Mouse (Mus musculus): ENCODE measurements at regions not wholly inside any gene's neighbourhood (a gene's known extent, or its start where the extent isn't known, plus 50 kb on each side); places are given as distances from the start of the nearest gene placed in this dataset.

GRCm38 (mm10) chr2:51015360-51016128, 133.4 kb downstream of the Rnd3 start:
- intact Hi-C loops (cut with DNase I; ENCODE audit: low total_unique reads) = no loop called here
- DNase-seq = no peak

- intact Hi-C loops (cut with DNase I; ENCODE audit: low total_unique reads) = no loop called here
These were observed 134.7 kb downstream of the Rnd3 start for GRCm38 (mm10) chr2:51014232-51014631.

GRCm38 (mm10) chr2:51013090-51013489, 135.8 kb downstream of the Rnd3 start:
- intact Hi-C loops (cut with DNase I; ENCODE audit: low total_unique reads) = no loop called here
- no peak for DNase-seq

More at GRCm38 (mm10) chr2:51014232-51014631, 134.7 kb downstream of the Rnd3 start:
- no peak for DNase-seq

GRCm38 (mm10) chr2:51008251-51008533, 140.7 kb downstream of the Rnd3 start:
- no peak for DNase-seq
- intact Hi-C loops (cut with DNase I; ENCODE audit: low total_unique reads) = no loop called here

GRCm38 (mm10) chr2:51007409-51008250, 141.3 kb downstream of the Rnd3 start:
- intact Hi-C loops (cut with DNase I; ENCODE audit: low total_unique reads) = no loop called here
- DNase-seq = no peak

- intact Hi-C loops (cut with DNase I; ENCODE audit: low total_unique reads) = no loop called here
- no peak for DNase-seq
These were observed 142.1 kb downstream of the Rnd3 start for GRCm38 (mm10) chr2:51006818-51007217.

GRCm38 (mm10) chr2:51001548-51001947, 147.4 kb downstream of the Rnd3 start:
- intact Hi-C loops (cut with DNase I; ENCODE audit: low total_unique reads) = no loop called here
- no peak for DNase-seq

GRCm38 (mm10) chr2:50983883-50984410, 165.0 kb downstream of the Rnd3 start:
- DNase-seq = no peak
- intact Hi-C loops (cut with DNase I; ENCODE audit: low total_unique reads) = no loop called here

- no peak for DNase-seq
- intact Hi-C loops (cut with DNase I; ENCODE audit: low total_unique reads) = no loop called here
These were observed 166.3 kb downstream of the Rnd3 start for GRCm38 (mm10) chr2:50982571-50982970.

- intact Hi-C loops (cut with DNase I; ENCODE audit: low total_unique reads) = no loop called here
- no peak for DNase-seq
These were observed 170.6 kb downstream of the Rnd3 start for GRCm38 (mm10) chr2:50978356-50978755.

- DNase-seq = no peak
- intact Hi-C loops (cut with DNase I; ENCODE audit: low total_unique reads) = no loop called here
These were observed 177.6 kb downstream of the Rnd3 start for GRCm38 (mm10) chr2:50971131-50971825.

- DNase-seq = no peak
- intact Hi-C loops (cut with DNase I; ENCODE audit: low total_unique reads) = no loop called here
These were observed 180.5 kb downstream of the Rnd3 start for GRCm38 (mm10) chr2:50968382-50968781.

GRCm38 (mm10) chr2:50967826-50968225, 181.1 kb downstream of the Rnd3 start:
- no peak for DNase-seq
- intact Hi-C loops (cut with DNase I; ENCODE audit: low total_unique reads) = no loop called here

- intact Hi-C loops (cut with DNase I; ENCODE audit: low total_unique reads) = no loop called here
- no peak for DNase-seq
These were observed 181.8 kb downstream of the Rnd3 start for GRCm38 (mm10) chr2:50967133-50967532.

- intact Hi-C loops (cut with DNase I; ENCODE audit: low total_unique reads) = no loop called here
- DNase-seq = no peak
These were observed 183.4 kb downstream of the Rnd3 start for GRCm38 (mm10) chr2:50965485-50966017.

- intact Hi-C loops (cut with DNase I; ENCODE audit: low total_unique reads) = no loop called here
- DNase-seq = no peak
These were observed 184.8 kb downstream of the Rnd3 start for GRCm38 (mm10) chr2:50964062-50964461.

- no peak for DNase-seq
- intact Hi-C loops (cut with DNase I; ENCODE audit: low total_unique reads) = no loop called here
These were observed 187.9 kb downstream of the Rnd3 start for GRCm38 (mm10) chr2:50961049-50961448.

GRCm38 (mm10) chr2:50959323-50959722, 189.6 kb downstream of the Rnd3 start:
- no peak for DNase-seq
- intact Hi-C loops (cut with DNase I; ENCODE audit: low total_unique reads) = no loop called here

- DNase-seq = no peak
- intact Hi-C loops (cut with DNase I; ENCODE audit: low total_unique reads) = no loop called here
These were observed 194.4 kb downstream of the Rnd3 start for GRCm38 (mm10) chr2:50954361-50955066.
